Mouse (Mus musculus) MEL (cell line): ENCODE data around the gene Klrb1.
"Not testable (repeated sequence)": the region's sequence is repeated elsewhere in the genome, so short reads cannot be mapped to it uniquely, and the experiment has no call there.

Source experiments
- EP300 ChIP-seq, 2 experiments: IDR thresholded peaks; 2 replicates each; pipeline ENCODE4 v1.6.1; 2011; ENCODE audit warnings: improper control_type of control experiment in 2 of 2, low read length in 2 of 2, low read depth in 1 of 2, mild to moderate bottlenecking in 1 of 2
- NRF1 ChIP-seq: IDR thresholded peaks from 2 replicates; pipeline ENCODE4 v1.6.1; 2014; ENCODE audit warnings: low read depth, mild to moderate bottlenecking, inconsistent platforms, low read length, improper control_type of control experiment, moderate library complexity; ENCODE audit not compliant: poor library complexity, insufficient read depth, severe bottlenecking
- POLR2AphosphoS5 ChIP-seq: IDR thresholded peaks from 2 replicates; pipeline ENCODE4 v1.6.1; 2012; ENCODE audit warnings: low read depth, borderline replicate concordance, mild to moderate bottlenecking, inconsistent platforms, low read length, moderate library complexity, mixed read lengths

- TF ChIP-seq POLR2AphosphoS5; EP300 (IDR thresholded peaks at IDR 0.05; ENCODE audit: low read depth in 1 of 2, low read length in 2 of 2); NRF1: not testable (repeated sequence)
Measured at GRCm38 (mm10) chr6:128762892-128763670, 40.2 kb upstream of the Klrb1 start.
